Mouse (Mus musculus) ovary, postnatal 36 days (tissue): Measurements from ENCODE around the gene Herc1.

Source experiments
- DNase-seq: peaks from one replicate; pipeline ENCODE4 v3.0.0; 2022; ENCODE audit warnings: low spot score, mixed read lengths

Herc1 gene

GRCm38 (mm10) chr9:66501248-66501647, 151.0 kb downstream of the Herc1 start:
- DNase-seq: no peak

DNA sequence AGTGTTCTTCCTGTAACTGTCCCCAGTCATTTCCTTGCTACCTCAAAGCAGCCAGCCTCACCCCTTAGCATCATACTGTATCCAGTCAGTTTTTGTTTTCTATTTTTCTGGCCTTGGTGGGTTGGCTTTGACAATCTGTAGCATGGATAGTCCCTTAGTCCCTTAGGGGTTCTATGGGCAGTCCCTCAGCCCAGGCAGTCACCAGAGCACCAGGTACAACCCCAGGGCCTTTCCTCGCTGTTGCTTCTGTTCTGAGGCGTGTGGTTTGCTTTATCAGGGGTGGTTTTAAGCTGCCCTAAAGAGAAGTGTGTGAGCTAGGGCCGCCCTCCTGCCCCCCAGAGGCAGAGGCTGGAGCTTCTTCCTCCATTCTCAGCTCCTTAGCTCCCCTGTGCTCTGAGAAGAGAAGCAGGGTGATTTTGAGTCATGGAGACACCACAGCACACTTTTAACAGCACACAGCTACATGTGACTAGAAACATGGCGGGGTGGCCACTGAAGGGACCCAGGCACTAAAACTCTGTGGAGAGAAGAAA, 153.7 kb downstream of the Herc1 start:
- no peak for DNase-seq

DNA sequence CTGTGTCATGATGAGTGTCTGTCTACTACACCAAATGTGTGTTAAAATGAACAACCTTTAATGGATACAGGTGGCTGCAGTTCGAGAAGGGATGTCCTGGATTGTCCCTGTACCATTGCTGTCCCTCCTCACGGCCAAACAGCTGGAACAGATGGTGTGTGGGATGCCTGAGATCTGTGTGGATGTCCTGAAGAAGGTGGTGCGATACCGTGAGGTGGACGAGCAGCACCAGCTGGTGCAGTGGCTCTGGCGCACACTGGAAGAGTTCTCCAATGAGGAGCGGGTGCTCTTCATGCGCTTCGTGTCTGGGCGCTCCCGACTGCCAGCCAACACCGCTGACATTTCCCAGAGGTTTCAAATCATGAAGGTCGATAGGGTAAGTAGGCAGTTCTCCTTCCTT, 154.3 kb downstream of the Herc1 start:
- no peak for DNase-seq

GRCm38 (mm10) chr9:66505141-66505917, 155.1 kb downstream of the Herc1 start:
- DNase-seq: no peak

DNA sequence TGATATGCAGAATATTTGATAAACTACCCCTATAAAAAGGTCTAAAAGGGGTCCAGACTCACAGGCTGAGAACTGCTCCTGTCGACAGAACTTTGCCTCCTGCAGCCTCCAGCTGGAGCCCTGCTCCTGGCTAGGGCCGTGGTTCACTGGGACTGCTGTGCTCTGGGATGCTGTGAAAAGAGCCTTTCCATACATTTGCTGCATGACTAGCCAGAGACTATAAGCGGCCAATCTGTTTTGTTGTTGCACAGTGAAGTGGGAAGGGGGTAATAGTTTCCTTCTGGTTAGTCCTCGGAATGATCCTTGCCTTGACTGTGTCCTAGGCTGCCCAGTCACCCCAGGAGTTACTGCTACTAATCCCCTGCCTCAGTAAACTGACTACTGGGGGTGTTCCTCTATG, 155.8 kb downstream of the Herc1 start:
- DNase-seq: no peak

GRCm38 (mm10) chr9:66506424-66506823, 156.2 kb downstream of the Herc1 start:
- no peak for DNase-seq

DNA sequence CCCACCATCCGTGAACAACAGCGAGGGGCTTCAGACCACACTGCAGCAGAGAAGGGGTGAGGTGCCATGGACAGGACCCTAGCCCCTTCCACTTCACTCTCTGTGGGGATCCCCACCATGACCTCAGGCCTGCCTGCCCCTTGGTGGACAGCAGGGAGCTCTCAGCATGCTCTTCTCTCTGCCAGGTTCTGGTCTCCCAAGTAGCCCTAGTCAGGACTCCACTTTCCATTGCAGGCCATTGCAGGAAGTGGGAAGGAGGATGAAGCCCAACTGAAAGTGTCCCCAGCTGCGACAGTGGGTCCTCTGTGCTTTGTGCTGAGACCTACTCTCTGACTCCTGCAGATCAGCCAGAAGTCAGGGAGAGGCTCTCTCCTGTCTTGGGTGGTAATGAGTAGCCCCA, 157.4 kb downstream of the Herc1 start:
- DNase-seq: no peak

GRCm38 (mm10) chr9:66508890-66509399, 158.7 kb downstream of the Herc1 start:
- DNase-seq: no peak

DNA sequence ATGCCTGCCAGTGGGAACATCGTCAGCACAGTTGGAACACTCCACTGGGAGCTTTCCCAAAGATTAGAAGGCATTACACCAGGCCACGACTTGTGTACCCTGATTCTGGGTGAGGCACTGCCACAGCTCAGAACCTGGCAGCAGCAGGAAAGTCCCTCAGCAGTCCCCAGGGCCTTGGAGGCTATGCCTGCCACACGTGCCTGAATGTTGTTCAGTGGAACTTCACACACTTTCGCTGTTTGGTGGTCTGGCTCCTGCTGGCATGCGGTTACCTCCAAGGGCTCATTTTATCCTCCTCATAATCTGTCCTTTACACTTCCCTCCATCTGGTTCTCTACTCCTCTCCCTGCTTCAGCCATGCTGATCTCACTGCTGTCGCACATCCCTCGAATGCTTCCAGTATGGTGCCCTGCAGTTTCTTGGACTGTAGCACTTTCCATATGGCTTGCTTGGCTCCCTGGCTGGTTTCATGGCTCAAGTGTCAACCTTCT, 160.1 kb downstream of the Herc1 start:
- DNase-seq: no peak

- DNase-seq: no peak
Measured at GRCm38 (mm10) chr9:66510944-66511343, 160.7 kb downstream of the Herc1 start.

- DNase-seq: peak; percentile 95
Measured at GRCm38 (mm10) chr9:66511580-66512350, 161.5 kb downstream of the Herc1 start.

GRCm38 (mm10) chr9:66512351-66512671, 162.1 kb downstream of the Herc1 start:
- peak; percentile 84 for DNase-seq

DNA sequence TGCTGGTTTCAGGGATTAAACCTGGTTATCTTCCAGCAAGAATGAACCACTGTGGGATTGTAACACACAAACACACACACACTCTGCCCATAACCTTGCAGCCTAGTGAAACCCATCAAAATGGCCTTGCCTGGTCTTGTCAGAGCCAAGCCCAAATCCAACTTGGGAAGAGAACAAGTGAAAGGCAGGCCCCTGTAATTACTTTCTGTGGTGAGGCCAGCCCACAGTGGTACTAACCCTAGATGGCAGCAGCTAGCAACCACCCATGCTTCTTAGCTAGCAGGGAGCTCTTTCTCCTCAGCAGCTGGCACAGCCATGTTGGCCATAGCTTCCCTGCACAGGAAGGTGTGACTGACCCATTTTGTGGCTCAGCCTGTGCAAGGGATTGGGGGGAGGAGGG, 162.9 kb downstream of the Herc1 start:
- DNase-seq: no peak

DNA sequence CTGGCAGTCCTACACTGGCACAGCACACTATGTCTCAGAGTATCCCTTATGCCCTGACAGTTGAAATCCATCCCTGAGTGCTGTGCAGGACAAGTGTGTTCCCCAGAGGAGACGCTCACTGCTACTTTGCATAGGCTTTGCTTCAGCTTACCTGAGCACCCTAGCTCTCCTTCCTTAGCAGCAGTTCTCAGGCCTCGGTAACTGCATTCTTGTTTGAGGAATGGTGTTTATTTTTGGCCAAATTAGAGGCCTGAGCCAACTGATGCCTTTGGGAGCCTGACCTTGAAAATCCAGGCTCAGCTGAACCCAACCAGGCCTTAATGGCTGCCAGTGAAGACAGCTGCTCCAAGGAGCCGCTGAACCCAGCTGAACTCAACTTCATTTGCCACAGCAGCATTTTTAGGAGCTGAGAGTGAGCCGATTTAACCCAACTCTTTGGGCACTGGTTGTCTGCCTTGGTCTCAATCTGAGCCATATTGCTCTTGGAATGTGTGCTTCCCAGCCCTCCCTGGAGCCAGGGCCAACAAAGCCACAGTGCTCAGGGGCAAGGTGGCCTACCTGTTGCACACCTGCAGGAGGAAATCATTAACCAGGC, 163.5 kb downstream of the Herc1 start:
- DNase-seq: no peak

- peak; percentile 53 for DNase-seq
Measured at GRCm38 (mm10) chr9:66514256-66514770, 164.1 kb downstream of the Herc1 start, which contains the start of gene Fbxl22. Gene Fbxl22, minus strand, starts transcription at chr9:66514593.

GRCm38 (mm10) chr9:66515115-66515514, 164.9 kb downstream of the Herc1 start:
- no peak for DNase-seq

DNA sequence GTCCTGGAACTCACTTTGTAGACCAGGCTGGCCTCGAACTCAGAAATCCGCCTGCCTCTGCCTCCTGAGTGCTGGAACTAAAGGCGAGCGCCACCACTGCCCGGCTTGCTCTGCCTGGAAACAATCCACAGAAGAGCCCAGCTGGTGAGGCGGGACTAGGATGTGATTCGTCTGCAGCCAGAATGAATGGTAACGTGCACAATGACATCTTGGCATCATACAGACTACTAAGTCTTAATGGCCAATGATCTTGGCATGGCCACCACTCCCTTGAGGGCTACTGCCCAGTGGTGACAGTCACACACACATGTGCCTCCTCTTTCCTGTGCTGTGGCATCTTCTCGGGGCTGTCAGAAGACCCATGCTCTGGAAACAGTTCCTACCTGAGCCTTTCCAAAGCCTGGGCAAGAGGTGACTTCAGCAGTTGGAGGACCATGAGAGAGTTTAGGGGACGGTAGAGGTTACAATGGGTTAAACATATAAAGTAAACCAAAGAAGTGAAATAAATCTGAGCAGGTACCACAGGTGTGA, 165.5 kb downstream of the Herc1 start:
- no peak for DNase-seq

DNA sequence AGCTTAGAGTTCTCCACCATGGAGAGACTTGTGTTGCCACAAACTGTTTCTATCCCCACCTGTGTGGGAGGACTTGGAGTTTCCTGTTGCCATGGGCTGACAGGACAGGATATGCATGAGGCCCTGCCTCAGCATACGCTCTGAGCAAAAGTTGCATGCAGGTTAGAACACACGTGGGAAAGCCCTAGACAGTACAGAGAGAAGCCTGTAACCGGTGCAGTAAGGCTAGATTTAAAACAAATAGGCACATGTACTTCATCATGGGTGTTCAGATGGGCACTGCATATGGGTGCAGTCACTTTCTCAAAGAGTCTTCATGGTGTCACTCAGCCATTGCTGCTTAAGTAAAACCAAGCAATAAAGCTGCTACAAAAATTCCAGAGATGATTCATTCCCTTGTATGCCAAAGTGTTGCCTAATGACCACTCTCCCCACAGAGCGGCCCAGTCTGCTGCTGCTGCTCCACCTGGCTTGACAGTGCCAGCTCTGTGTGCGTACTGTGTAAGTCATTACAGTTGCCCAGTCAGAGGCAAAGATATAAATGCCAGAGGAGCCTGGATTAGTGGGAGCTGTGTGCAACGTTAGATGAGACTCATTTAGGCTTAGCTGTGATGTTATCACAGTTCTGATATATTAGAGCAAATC, 166.2 kb downstream of the Herc1 start:
- no peak for DNase-seq

GRCm38 (mm10) chr9:66517746-66518145, 167.5 kb downstream of the Herc1 start:
- no peak for DNase-seq

- no peak for DNase-seq
Measured at GRCm38 (mm10) chr9:66518251-66518650, 168.0 kb downstream of the Herc1 start.

DNA sequence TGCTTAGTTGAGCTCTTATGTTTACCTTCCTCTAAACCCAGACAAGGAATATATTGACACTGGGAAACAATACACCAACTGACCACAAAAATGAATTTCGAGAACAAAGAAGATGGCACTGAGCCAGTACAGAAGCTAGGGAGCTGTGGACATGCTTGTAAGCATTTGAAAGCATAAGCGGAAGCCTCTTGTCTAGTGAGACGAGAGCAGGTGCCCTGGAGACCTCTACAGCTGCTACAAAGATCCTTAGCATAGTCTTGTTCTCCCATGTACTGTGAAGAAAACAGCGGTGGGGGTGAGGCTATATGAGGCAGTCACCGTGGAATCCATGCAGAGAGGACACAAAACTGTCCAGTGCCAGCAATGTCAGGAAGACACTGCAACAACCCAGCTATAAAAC, 168.7 kb downstream of the Herc1 start:
- DNase-seq: no peak
